Mouse (Mus musculus) ES-Bruce4 (cell line): ENCODE data around the gene Prlr.

Source experiments
- EP300 ChIP-seq: IDR thresholded peaks from 2 replicates; pipeline ENCODE4 v1.6.1; 2011; ENCODE audit warnings: low read depth, low read length; ENCODE audit not compliant: insufficient read depth
- POLR2A ChIP-seq: IDR thresholded peaks from one replicate; pipeline ENCODE4 v1.8.1; 2011; ENCODE audit warnings: low read length; ENCODE audit not compliant: insufficient read depth

- TF ChIP-seq POLR2A (no peak), EP300 (no peak)
Observed at GRCm38 (mm10) chr15:10375404-10375803, 198.4 kb downstream of the Prlr start.
